Mouse (Mus musculus): Measurements from ENCODE around the gene Tigd3. TPM values are rescaled to one million over a fixed set of nuclear protein-coding genes. Genes with fewer than 3 reads are reported as not detected.

The Tigd3 gene
- 7.0 and 7.1 TPM in 2 replicates for polyA plus RNA-seq (2014; fragmentation: Nextera tagmentation; extraction: Ambion mirVana)

DNA sequence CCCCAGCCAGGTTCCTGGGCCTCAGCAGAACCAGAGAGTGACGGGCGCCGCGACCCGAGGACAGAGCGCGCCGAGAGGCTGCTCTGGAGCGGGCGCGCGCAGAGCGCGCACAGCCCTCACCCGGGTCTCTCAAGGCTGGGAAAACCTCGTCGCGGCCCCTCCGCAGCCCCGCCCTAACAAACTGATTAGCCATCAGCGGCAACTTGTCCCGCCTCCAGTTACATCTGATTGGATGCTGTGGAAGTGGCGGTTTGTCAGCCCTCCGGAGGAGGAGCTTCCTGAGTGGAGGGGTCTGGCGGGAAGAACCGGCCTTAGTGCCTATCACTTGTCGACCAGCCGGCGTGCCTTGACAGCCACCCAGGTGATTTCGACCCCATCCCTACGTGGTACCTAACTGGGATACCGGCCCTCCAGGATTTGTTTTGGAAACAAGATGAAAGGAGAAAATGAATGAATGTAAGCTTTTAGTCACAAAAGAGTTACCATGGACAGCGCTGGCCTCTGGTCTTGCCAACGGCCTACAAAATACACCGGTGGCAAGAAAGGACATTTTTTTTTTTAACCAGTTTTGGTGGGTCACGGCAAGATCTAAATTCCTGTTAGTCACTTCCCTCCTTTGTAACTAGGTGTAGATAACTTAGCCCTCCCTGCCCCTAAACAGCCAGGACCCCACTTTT is at the start of gene Tigd3:
TSS of gene Tigd3 (minus strand) at position 148 of the 677 bp plus-strand sequence.
- WGBS = 7% methylated on average over 28 of the region's 36 CpGs
- peak; percentile 99 for ATAC-seq

DNA sequence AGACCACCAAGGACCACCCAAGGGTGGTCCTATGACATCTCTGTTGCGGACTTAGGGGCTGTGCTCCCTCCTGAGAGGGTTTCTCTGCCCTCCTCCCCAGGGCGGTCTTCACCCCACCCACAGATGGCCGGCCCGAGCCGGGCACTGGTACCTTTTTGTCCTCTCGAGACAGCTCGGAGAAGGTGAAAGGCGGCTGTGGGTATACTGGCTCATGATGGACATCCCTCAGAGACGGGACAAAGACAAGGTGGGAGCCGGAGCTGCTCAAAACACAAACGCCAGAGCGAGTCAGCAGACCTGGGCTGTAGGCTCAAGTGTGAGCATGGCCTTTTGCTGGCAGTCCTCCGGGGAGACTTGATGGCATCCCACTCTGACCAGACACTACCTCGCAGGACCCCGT is 49.5 kb upstream of the Tigd3 start:
- Histone ChIP-seq H3K4me2 (ENCODE audit: low read length) (no peak overlapping the region), H3K9me3 (replicated peaks; ENCODE audit: control insufficient read depth, low read length) (no peaks in the 10 kb centered on the region), H3K27ac (ENCODE audit: low read depth, low read length) (no peak overlapping the region), H3K9ac (ENCODE audit: low read length) (no peak overlapping the region), H3K27me3 (replicated peaks; ENCODE audit: control insufficient read depth, insufficient read depth, low read length) (no peaks in the 10 kb centered on the region), H3K36me3 (ENCODE audit: control insufficient read depth, insufficient read depth, low read length) (peaks cover 27% of the 10 kb centered on the region), H3K4me1 (ENCODE audit: control insufficient read depth, insufficient read depth, low read length) (0 out of 2 replicates have a peak, but pooled peaks cover 4% of the 10 kb centered on the region), H3K4me3 (ENCODE audit: low read depth, low read length) (no peak overlapping the region)
- WGBS = 91% methylated on average over 15 of the region's 15 CpGs
- no peak for DNase-seq (ENCODE audit: low spot score)
- ATAC-seq = no peak

More for the DNA sequence above, at the start of gene Tigd3:
- peaks cover 16% of the 10 kb centered on the region for H3K4me1 ChIP-seq (ENCODE audit: control insufficient read depth, insufficient read depth, low read length)
- peak; percentile 99 for DNase-seq (ENCODE audit: low spot score)
- H3K9ac ChIP-seq (ENCODE audit: low read length) = peak within 1 kb of the TSS; percentile 91
- H3K27ac ChIP-seq (ENCODE audit: low read depth, low read length) = peak within 1 kb of the TSS; percentile 70; the same call in 1 of the 2 replicates
- no peaks in the 10 kb centered on the region for H3K9me3 ChIP-seq (replicated peaks; ENCODE audit: control insufficient read depth, low read length)
- H3K4me2 ChIP-seq (ENCODE audit: low read length) = peak within 1 kb of the TSS; percentile 80
- peaks cover 46% of the 10 kb centered on the region for H3K36me3 ChIP-seq (ENCODE audit: control insufficient read depth, insufficient read depth, low read length)
- H3K27me3 ChIP-seq (replicated peaks; ENCODE audit: control insufficient read depth, insufficient read depth, low read length) = no peaks in the 10 kb centered on the region
- H3K4me3 ChIP-seq (ENCODE audit: low read depth, low read length) = peak within 1 kb of the TSS; percentile 68

DNA sequence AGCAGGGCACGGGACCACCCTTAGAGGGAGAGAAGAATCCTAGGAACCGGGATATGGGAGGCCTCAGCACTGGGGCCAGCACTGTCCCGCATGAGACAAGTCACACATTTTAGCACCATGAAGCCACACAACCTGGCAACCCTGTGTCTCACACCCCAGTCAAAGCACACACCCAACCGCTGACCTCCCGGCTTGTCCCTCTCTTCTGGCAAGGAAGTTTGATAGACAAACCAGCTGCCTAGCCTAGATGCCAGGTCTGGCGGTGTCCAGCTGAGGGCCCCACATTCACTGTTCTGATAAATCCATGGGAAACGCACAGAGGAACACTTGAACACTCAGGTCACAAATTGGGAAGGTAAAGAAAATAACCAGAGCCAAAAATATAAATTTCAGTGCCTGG is 48.6 kb upstream of the Tigd3 start:
- no peaks in the 10 kb centered on the region for H3K9me3 ChIP-seq (replicated peaks; ENCODE audit: control insufficient read depth, low read length)
- H3K9ac ChIP-seq (ENCODE audit: low read length) = no peak overlapping the region
- H3K4me1 ChIP-seq (ENCODE audit: control insufficient read depth, insufficient read depth, low read length) = peaks cover 11% of the 10 kb centered on the region
- no peak overlapping the region for H3K27ac ChIP-seq (ENCODE audit: low read depth, low read length)
- ATAC-seq (no peak), DNase-seq (ENCODE audit: low spot score) (no peak)
- H3K36me3 ChIP-seq (ENCODE audit: control insufficient read depth, insufficient read depth, low read length) = peaks cover 24% of the 10 kb centered on the region
- H3K4me3 ChIP-seq (ENCODE audit: low read depth, low read length) = no peak overlapping the region
- 86% methylated on average over 7 of the region's 7 CpGs for WGBS
- H3K4me2 ChIP-seq (ENCODE audit: low read length) = no peak overlapping the region
- H3K27me3 ChIP-seq (replicated peaks; ENCODE audit: control insufficient read depth, insufficient read depth, low read length) = no peaks in the 10 kb centered on the region

DNA sequence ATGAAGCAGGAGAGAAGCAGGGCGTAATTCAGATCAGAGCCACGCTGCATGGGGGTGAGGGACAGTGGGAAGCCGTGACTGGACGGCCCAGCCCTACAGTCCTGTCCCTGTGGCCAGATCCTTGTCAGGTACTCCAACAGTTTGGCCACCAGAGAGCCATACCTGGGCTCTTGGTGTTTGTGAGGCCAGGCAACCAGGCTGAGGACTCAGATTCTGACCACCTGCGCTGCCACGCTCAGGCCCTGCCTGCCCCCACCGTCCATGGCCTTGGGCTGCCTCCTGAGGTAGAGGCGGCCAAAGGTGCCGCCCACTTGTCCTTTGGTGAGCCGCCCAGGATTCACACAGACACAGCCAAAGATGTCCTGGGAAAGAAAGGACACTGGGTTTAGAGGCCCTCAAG is 46.7 kb upstream of the Tigd3 start:
- Histone ChIP-seq H3K9me3 (replicated peaks; ENCODE audit: control insufficient read depth, low read length) (no peaks in the 10 kb centered on the region), H3K27ac (ENCODE audit: low read depth, low read length) (peak overlapping the region; percentile 46), H3K9ac (ENCODE audit: low read length) (no peak overlapping the region), H3K4me3 (ENCODE audit: low read depth, low read length) (no peak overlapping the region), H3K36me3 (ENCODE audit: control insufficient read depth, insufficient read depth, low read length) (peaks cover 12% of the 10 kb centered on the region; the same call in 1 of the 2 replicates), H3K4me2 (ENCODE audit: low read length) (no peak overlapping the region), H3K27me3 (replicated peaks; ENCODE audit: control insufficient read depth, insufficient read depth, low read length) (no peaks in the 10 kb centered on the region), H3K4me1 (ENCODE audit: control insufficient read depth, insufficient read depth, low read length) (peaks cover 16% of the 10 kb centered on the region)
- no peak for DNase-seq (ENCODE audit: low spot score)
- no peak for ATAC-seq
- WGBS = 90% methylated on average over 10 of the region's 10 CpGs

DNA sequence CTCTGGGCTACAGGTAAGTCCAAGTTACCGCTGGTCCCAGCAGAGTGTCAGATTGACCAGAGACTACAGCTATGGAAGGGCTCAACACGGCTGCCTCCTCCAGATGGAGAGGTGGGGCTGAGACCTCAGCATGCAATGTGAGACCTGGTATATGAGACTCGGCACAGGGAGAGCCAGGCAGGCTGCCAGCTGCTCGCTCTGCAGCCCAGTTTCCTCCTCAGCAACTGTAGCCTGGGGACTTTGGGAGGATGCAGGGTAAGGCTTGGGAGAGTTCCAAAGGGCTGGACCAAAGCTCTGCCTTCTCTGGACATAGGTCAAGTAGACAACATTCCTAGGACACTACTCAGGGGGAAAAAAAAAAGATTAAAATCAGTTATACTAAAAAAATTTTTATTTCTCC is 46.2 kb upstream of the Tigd3 start:
- H3K4me1 ChIP-seq (ENCODE audit: control insufficient read depth, insufficient read depth, low read length) = peaks cover 16% of the 10 kb centered on the region
- no peak overlapping the region for H3K4me2 ChIP-seq (ENCODE audit: low read length)
- peak overlapping the region; percentile 46 for H3K27ac ChIP-seq (ENCODE audit: low read depth, low read length)
- 0 out of 2 replicates have a peak, but pooled peaks have one; percentile 40 for ATAC-seq
- no peaks in the 10 kb centered on the region for H3K27me3 ChIP-seq (replicated peaks; ENCODE audit: control insufficient read depth, insufficient read depth, low read length)
- H3K36me3 ChIP-seq (ENCODE audit: control insufficient read depth, insufficient read depth, low read length) = peaks cover 12% of the 10 kb centered on the region; the same call in 1 of the 2 replicates
- no peaks in the 10 kb centered on the region for H3K9me3 ChIP-seq (replicated peaks; ENCODE audit: control insufficient read depth, low read length)
- whole genome bisulfite sequencing = 59% methylated on average over 4 of the region's 4 CpGs
- no peak overlapping the region for H3K9ac ChIP-seq (ENCODE audit: low read length)
- DNase-seq (ENCODE audit: low spot score) = peak; percentile 67
- no peak overlapping the region for H3K4me3 ChIP-seq (ENCODE audit: low read depth, low read length)

DNA sequence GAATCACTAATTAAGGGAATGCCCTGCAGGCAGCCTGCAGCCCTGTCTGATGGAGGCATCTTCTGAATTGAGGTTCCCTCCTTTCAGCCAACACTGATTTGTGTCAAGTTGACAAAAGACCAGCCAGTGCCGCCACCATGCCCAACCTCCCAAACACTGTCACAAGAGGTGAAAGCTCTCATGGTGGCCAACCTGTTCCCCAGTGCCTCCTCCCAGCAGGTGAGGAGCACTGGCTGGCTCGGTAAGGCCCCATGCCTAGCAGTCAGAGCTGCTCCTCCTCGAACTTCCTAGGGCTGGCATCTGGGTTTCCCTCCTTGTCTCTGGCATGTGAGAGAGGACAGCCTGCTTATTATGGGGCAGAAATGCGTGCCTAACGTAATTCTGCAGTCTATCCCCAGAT is 45.8 kb upstream of the Tigd3 start:
- Histone ChIP-seq H3K36me3 (ENCODE audit: control insufficient read depth, insufficient read depth, low read length) (peaks cover 12% of the 10 kb centered on the region; the same call in 1 of the 2 replicates), H3K27ac (ENCODE audit: low read depth, low read length) (peak overlapping the region; percentile 28; the same call in 1 of the 2 replicates), H3K4me3 (ENCODE audit: low read depth, low read length) (no peak overlapping the region), H3K4me2 (ENCODE audit: low read length) (no peak overlapping the region), H3K9me3 (replicated peaks; ENCODE audit: control insufficient read depth, low read length) (no peaks in the 10 kb centered on the region), H3K27me3 (replicated peaks; ENCODE audit: control insufficient read depth, insufficient read depth, low read length) (no peaks in the 10 kb centered on the region), H3K4me1 (ENCODE audit: control insufficient read depth, insufficient read depth, low read length) (peaks cover 16% of the 10 kb centered on the region), H3K9ac (ENCODE audit: low read length) (no peak overlapping the region)
- 61% methylated on average over 5 of the region's 5 CpGs for WGBS
- 0 out of 2 replicates have a peak, but pooled peaks have one; percentile 4 for ATAC-seq
- DNase-seq (ENCODE audit: low spot score) = no peak

DNA sequence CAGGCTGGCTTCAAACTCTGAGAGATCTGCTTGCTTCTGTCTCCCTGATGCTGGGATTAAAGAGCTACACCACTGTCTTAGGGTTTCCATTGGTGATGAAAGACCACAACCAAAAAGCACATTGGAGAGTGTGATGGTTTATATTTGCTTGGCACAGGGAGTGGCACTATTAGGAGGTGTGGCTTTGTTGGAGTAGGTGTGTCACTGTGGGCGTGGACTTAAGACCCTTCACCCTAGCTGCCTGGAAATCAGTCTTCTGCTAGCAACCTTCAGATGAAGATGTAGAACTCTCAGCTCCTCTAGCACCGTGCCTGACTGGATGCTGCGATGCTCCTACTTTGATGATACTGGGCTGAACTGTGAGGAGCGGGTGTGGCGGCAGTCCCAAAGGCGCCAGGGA is 44.6 kb upstream of the Tigd3 start:
- DNase-seq (ENCODE audit: low spot score) (no peak), ATAC-seq (no peak)
- no peak overlapping the region for H3K4me3 ChIP-seq (ENCODE audit: low read depth, low read length)
- H3K4me2 ChIP-seq (ENCODE audit: low read length) = no peak overlapping the region
- no peak overlapping the region for H3K27ac ChIP-seq (ENCODE audit: low read depth, low read length)
- H3K9ac ChIP-seq (ENCODE audit: low read length) = no peak overlapping the region
- no peaks in the 10 kb centered on the region for H3K9me3 ChIP-seq (replicated peaks; ENCODE audit: control insufficient read depth, low read length)
- 89% methylated on average over 6 of the region's 6 CpGs for WGBS
- no peaks in the 10 kb centered on the region for H3K27me3 ChIP-seq (replicated peaks; ENCODE audit: control insufficient read depth, insufficient read depth, low read length)
- H3K36me3 ChIP-seq (ENCODE audit: control insufficient read depth, insufficient read depth, low read length) = peaks cover 12% of the 10 kb centered on the region; the same call in 1 of the 2 replicates
- peaks cover 16% of the 10 kb centered on the region for H3K4me1 ChIP-seq (ENCODE audit: control insufficient read depth, insufficient read depth, low read length)

DNA sequence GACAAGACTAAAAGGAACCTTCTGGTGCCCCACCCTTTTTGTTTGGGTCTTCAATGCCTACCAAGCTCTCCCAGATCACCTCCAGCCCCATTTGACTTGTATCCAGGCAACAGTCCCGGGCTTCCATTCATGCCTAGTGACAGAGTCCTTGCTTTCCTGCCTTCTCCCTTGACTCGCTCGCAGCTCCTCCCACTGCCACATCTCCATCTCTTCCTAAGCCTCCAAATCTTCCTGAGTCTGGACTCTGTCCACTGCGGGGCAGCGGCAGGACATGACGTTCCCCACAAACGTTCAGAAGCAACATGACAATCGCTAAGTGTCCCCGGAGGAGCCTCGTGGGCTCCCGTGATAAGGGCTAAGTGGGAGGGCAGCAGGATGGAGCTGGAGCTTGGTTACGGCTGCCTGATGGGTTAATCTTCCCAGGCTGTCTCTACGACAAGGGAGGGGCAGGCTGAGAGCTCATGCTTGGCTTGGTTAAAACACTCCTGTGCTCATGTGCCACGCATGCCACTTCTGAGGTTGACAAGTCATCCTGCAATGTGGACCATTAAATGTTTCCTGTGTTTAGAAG is 44.0 kb upstream of the Tigd3 start:
- H3K4me1 ChIP-seq (ENCODE audit: control insufficient read depth, insufficient read depth, low read length) = peaks cover 16% of the 10 kb centered on the region
- peak; percentile 31 for DNase-seq (ENCODE audit: low spot score)
- H3K9ac ChIP-seq (ENCODE audit: low read length) = no peak overlapping the region
- H3K27me3 ChIP-seq (replicated peaks; ENCODE audit: control insufficient read depth, insufficient read depth, low read length) = no peaks in the 10 kb centered on the region
- 40% methylated on average over 14 of the region's 14 CpGs for WGBS
- ATAC-seq = no peak
- peaks cover 8% of the 10 kb centered on the region; the same call in 1 of the 2 replicates for H3K36me3 ChIP-seq (ENCODE audit: control insufficient read depth, insufficient read depth, low read length)
- H3K27ac ChIP-seq (ENCODE audit: low read depth, low read length) = no peak overlapping the region
- H3K4me2 ChIP-seq (ENCODE audit: low read length) = no peak overlapping the region
- no peak overlapping the region for H3K4me3 ChIP-seq (ENCODE audit: low read depth, low read length)
- no peaks in the 10 kb centered on the region for H3K9me3 ChIP-seq (replicated peaks; ENCODE audit: control insufficient read depth, low read length)

All from forebrain, embryonic 14.5 days (tissue).